Comparison of ENCODE assay signal across 20 mouse cellular contexts in genomic region chr7:65395166-65395565, GRCm38 (mm10).
DNase-seq lines count a peak whose midpoint lies in the region; ATAC-seq and TF ChIP-seq lines count a peak whose summit lies in the region.
"Had no signal": no experiment of that assay in that cellular context is flagged by ENCODE, and none has a peak within 500 bp of the region (broad histone marks: within the 10 kb centered on the region; RNA-seq: fewer than 3 reads in every experiment).

No protein-coding gene starts in this region.

- H3K4me1 ChIP-seq in heart, embryonic 13.5 days = peaks cover 24% of the 10 kb centered on the region
- peaks cover 28% of the 10 kb centered on the region for H3K4me1 ChIP-seq in lung, embryonic 15.5 days
- peaks cover 13% of the 10 kb centered on the region for H3K4me1 ChIP-seq in brown adipose tissue, adult 24 weeks (ENCODE audit: control insufficient read depth, insufficient read depth, insufficient read length, low read length)

- no peaks in the 10 kb centered on the region for H3K36me3 ChIP-seq in heart, embryonic 13.5 days
- no peaks in the 10 kb centered on the region for H3K36me3 ChIP-seq in lung, embryonic 15.5 days
- H3K36me3 ChIP-seq: embryonic facial prominence, embryonic 13.5 days; heart, embryonic 15.5 days; hindbrain, embryonic 12.5 days had no signal

- 47% methylated on average over 5 of the region's 5 CpGs for WGBS in heart, embryonic 13.5 days
- WGBS in lung, embryonic 15.5 days = 55% methylated on average over 5 of the region's 5 CpGs

- intact Hi-C loops in gastrocnemius, adult 2 months (cut with DNase I) = no loop called here
- intact Hi-C loops in heart, postnatal 25 days (cut with DNase I) = no loop called here

- DNase-seq in gastrocnemius, adult 2 months = no peak
- DNase-seq in gastrocnemius, postnatal 10 days = no peak
- DNase-seq in heart, postnatal 25 days (ENCODE audit: low spot score) = no peak
- no peak for DNase-seq in lung, postnatal 14 days
- DNase-seq in adrenal gland, postnatal 4 days (ENCODE audit: low spot score in 2 of 2) = no peak
- DNase-seq: adrenal gland, postnatal 14 days; cerebellum, adult 2 months; cerebellum, postnatal 10 days; heart, postnatal 36 days; kidney, adult 11 months had no signal

- H3K27ac ChIP-seq in gastrocnemius, adult 2 months = peak overlapping the region; percentile 20; the same call in 1 of the 2 replicates
- H3K27ac ChIP-seq in heart, embryonic 13.5 days (replicated peaks) = peak overlapping the region; percentile 32; the same call in 1 of the 2 replicates
- H3K27ac ChIP-seq in lung, embryonic 15.5 days = peak overlapping the region; percentile 20; the same call in 1 of the 2 replicates
- H3K27ac ChIP-seq in brown adipose tissue, adult 24 weeks (replicated peaks; ENCODE audit: low read depth, low read length) = peak overlapping the region; percentile 48
- H3K27ac ChIP-seq: embryonic facial prominence, embryonic 13.5 days; heart, embryonic 15.5 days; hindbrain, embryonic 12.5 days; hindbrain, postnatal 0 days had no signal

- H3K9ac ChIP-seq in heart, embryonic 13.5 days = no peak overlapping the region
- no peak overlapping the region for H3K9ac ChIP-seq in lung, embryonic 15.5 days
- H3K9ac ChIP-seq: embryonic facial prominence, embryonic 13.5 days; heart, embryonic 15.5 days; hindbrain, embryonic 12.5 days had no signal

- no peak for TF ChIP-seq CTCF in gastrocnemius, adult 2 months (IDR thresholded peaks at IDR 0.05)

- no peak for ATAC-seq in heart, embryonic 13.5 days (ENCODE audit: extremely low read depth, insufficient number of reproducible peaks, low FRiP score, low TSS enrichment)
- ATAC-seq in lung, embryonic 15.5 days (ENCODE audit: borderline replicate concordance, extremely low read depth, low FRiP score, low TSS enrichment) = no peak
- ATAC-seq: activated CD4-positive, CD25-positive, alpha-beta regulatory T cell, adult 4 months; forebrain, embryonic 14.5 days; hindbrain, postnatal 0 days; Patski had no signal

- H3K4me3 ChIP-seq in gastrocnemius, adult 2 months = no peak overlapping the region
- H3K4me3 ChIP-seq in heart, embryonic 13.5 days = no peak overlapping the region
- no peak overlapping the region for H3K4me3 ChIP-seq in lung, embryonic 15.5 days
- no peak overlapping the region for H3K4me3 ChIP-seq in brown adipose tissue, adult 24 weeks (ENCODE audit: insufficient read depth, low read depth, low read length)
- H3K4me3 ChIP-seq: embryonic facial prominence, embryonic 13.5 days; heart, embryonic 15.5 days; hindbrain, embryonic 12.5 days had no signal

- no peaks in the 10 kb centered on the region for H3K9me3 ChIP-seq in heart, embryonic 13.5 days
- no peaks in the 10 kb centered on the region for H3K9me3 ChIP-seq in lung, embryonic 15.5 days
- H3K9me3 ChIP-seq: embryonic facial prominence, embryonic 13.5 days; heart, embryonic 15.5 days; hindbrain, embryonic 12.5 days had no signal

- no peaks in the 10 kb centered on the region for H3K27me3 ChIP-seq in heart, embryonic 13.5 days (replicated peaks)
- no peaks in the 10 kb centered on the region for H3K27me3 ChIP-seq in lung, embryonic 15.5 days
- H3K27me3 ChIP-seq: embryonic facial prominence, embryonic 13.5 days; heart, embryonic 15.5 days; hindbrain, embryonic 12.5 days; Patski had no signal

- H3K4me2 ChIP-seq in heart, embryonic 13.5 days = no peak overlapping the region
- H3K4me2 ChIP-seq in lung, embryonic 15.5 days = no peak overlapping the region
- H3K4me2 ChIP-seq: embryonic facial prominence, embryonic 13.5 days; heart, embryonic 15.5 days; hindbrain, embryonic 12.5 days had no signal
